Mouse (Mus musculus) embryo, embryonic 11.5 days (tissue): ENCODE results near the gene Agl.
"Not testable (repeated sequence)": the region's sequence is repeated elsewhere in the genome, so short reads cannot be mapped to it uniquely, and the experiment has no call there.

Source experiments
- DNase-seq: peaks from one replicate; pipeline ENCODE4 v3.0.0-alpha.2; 2012; ENCODE audit warnings: low read depth, low spot score

The Agl gene

DNA sequence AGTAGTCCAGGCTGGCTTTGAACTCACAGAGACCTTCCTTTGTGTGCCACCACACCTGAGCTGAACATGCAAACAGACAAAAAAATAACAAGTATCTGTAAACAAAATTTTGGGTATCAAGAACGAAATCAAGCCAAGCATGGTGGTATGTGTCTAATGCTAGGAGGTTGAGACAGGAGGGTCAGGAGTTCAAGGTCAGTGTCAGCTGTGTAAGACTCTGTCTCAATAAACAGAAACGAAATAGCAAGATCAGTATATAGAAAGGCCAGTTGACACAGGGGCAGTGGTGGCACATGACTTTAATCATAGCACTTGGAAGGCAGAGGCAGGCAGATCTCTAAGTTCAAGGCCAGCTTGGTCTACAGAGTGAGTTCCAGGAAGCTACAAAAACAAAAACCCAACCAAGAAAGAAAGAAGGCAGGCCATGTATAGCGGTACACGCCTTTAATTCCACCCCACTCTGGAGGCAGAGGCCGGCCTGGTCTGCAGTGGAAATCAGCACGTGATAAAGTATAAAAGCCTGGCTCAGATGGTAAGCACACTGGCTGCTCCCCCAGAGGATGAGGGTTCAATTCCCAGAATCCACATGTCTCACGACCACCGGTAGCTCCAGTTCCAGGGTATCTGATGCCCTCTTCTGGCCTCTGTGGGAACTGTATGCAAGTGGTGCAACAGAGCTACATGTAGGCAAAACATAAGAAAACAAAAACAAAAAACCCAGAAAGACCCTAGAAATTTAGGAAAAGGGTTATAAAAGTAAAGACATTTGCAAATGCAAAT lies 59.4 kb downstream of the Agl start:
- DNase-seq, result peak; percentile 30

DNA sequence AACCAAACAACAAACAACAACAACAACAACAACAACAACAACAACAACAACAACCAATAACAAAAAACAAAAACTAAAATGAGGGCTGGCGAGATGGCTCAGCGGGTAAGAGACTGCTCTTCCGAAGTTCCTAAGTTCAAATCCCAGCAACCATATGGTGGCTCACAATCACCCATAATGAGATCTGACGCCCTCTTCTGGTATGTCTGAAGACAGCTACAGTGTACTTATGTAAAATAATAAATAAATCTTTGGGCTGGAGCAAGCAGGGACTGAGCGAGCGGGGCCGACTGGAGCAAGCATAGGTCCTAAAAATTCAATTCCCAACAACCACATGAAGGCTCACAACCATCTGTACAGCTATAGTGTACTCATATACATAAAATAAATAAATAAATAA lies 60.3 kb downstream of the Agl start:
- not testable (repeated sequence) for DNase-seq

- DNase-seq, result no peak
Observed at GRCm38 (mm10) chr3:116740963-116741362, 67.0 kb downstream of the Agl start.

DNA sequence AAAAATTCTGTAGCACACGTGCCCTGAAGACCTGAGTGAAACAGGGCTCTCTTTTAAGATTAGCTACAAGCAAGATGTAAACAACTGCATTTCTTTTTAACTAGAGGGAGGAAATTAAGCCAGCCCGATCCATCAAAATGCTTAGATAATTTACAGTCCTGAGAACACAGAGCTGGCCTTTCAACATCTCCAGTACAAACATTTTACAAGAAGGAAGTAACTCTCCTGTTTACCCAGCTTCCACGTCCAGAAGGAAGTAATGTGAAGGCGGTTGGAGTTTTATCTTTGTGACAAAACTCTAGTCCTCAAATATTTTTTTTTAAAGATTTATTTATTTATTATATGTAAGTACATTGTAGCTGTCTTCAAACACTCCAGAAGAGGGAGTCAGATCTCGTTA lies 67.9 kb downstream of the Agl start:
- no peak for DNase-seq

GRCm38 (mm10) chr3:116737326-116737731 lies 70.6 kb downstream of the Agl start:
- no peak for DNase-seq

DNA sequence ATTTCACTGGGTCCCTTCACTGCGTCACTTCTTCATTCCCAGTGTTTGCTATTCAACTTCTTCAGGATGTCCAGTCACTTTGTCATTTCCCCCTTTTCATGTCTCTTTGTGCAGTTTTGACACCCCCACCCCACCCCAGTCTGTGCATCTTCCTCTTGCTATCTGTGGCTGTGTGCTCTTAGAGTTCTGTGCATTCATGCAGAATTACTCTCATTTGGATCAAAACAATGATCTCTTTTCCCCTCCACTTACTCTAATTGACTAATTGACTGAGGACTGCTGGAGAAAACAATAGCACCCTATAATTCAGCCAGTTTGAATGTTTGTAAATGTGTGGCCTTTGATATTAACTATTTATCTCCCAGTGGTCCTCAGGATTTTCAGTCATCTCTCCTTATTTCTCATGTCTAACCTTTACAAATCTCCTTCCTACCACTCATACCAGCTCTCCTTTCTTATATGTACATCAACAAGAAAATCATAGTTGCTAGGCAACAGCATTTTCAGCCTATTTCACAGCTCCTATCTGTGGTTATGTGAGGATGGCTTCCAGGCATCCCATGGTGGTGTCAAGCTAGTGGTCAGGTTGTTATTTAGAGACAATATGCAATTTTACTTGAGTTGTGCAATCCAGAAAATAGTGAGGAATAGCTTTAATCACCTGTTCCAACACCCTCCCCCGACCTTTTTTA lies 78.3 kb downstream of the Agl start:
- DNase-seq, result no peak

GRCm38 (mm10) chr3:116726807-116727206 lies 81.2 kb downstream of the Agl start:
- no peak for DNase-seq

DNA sequence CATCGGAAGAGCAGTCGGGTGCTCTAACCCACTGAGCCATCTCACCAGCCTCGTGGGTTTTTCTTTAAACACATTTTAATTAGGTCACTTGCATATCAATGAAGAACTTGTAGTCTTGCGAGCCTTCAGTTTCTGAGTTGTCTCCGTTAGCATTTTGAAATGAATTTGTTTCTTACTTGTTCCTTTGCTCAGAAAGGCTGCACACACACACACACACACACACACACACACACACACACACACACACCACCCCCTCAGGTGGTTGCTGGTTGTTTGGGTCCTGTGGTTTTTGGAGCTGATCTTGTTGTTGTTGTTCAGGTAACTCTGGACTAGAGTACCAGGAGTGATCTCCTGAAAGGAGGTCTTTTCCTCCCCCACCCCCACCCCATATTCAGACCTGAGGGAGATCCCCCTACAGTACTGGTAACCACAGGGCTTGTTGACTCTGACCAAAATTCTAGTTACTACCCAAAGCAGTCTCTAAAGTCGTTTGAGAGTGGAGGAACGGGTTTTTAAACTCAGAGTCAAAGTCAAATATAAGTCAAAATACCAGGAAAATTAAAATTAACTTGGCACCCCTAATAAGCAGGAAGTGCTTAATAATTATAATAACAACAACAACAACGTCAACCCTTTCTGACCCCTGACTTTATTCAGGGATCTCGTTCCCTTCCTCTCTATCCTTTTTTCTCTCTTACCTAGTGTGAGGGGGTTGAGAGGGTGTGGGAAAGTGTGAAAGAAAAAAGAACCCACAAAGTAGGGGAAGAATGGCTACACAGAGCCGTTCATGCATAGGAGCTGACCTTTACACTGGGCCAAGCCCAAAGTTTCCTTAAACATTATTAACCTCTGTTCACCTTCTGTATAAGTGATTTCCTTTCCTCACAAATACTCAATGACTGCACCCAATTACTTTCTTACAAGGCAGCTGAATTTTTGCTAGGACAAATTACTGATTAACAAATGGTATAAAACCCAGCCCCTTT lies 84.2 kb downstream of the Agl start:
- no peak for DNase-seq

DNA sequence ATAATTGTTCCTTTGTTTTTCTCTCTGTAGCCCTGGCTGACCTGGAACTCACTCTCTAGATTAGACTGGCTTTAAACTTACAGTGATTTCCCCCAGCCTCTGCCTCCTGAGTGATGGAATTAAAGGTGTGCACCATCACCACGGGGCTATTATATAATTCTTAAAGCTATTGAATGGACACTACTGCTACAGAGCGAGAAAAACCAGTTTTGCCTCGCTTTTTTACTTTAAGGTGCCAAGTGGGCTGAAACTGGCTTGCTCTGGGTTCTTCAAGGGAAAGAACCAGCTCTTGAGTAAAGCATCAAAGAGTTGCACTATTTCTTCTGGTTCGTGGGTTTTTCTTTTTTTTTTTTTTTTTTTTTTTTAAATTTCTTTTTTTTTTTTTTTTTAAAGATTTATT lies 85.0 kb downstream of the Agl start:
- no peak for DNase-seq

GRCm38 (mm10) chr3:116718951-116719350 lies 89.0 kb downstream of the Agl start:
- DNase-seq, result no peak

GRCm38 (mm10) chr3:116713031-116713430 lies 94.9 kb downstream of the Agl start:
- no peak for DNase-seq

- peak; percentile 8 for DNase-seq
Observed at GRCm38 (mm10) chr3:116712436-116712881, 95.5 kb downstream of the Agl start, which contains the start of gene Slc35a3. TSS of gene Slc35a3 (minus strand) at chr3:116712831.

DNA sequence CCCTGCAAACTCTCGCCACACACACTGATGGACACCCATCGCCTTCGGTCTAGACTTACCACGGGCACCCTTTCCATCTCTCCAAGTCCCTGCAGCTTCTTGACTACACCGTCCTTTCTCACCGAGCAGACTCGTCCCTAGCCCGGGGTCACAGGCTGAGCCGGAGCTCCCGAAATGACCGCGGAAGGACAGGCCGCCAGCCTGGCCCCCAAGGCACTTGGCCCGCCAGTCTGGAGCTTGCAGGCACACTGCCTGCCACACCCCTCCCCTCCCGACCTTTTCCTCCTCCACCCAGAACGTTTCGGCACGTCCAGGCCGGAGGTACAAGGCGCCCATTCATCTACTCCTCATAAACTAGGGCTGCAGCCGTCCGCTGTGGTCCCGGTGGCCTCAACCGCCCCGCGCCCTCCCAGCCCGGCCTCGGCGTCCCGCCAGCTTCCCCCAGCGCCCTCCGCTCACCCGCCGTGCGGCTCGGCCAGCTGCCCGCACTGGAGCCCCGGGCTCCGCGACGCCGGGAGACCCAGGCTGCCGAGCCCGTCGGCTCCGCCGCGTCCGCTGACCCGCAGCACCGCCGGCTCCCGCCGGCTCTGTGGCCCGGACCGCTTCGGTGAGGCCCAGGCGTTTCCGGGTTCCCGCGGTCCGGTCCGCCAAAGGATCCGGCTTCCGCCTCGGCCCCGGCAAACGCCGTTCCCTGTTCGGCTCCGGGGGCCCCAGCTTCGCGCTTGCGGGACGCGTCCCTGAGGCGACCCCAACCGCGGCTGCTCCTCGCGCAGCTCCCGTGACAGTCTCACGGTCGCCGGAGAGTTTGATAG lies 96.1 kb downstream of the Agl start:
- DNase-seq, result peak; percentile 40

GRCm38 (mm10) chr3:116710941-116711340 lies 97.0 kb downstream of the Agl start:
- DNase-seq, result no peak

DNA sequence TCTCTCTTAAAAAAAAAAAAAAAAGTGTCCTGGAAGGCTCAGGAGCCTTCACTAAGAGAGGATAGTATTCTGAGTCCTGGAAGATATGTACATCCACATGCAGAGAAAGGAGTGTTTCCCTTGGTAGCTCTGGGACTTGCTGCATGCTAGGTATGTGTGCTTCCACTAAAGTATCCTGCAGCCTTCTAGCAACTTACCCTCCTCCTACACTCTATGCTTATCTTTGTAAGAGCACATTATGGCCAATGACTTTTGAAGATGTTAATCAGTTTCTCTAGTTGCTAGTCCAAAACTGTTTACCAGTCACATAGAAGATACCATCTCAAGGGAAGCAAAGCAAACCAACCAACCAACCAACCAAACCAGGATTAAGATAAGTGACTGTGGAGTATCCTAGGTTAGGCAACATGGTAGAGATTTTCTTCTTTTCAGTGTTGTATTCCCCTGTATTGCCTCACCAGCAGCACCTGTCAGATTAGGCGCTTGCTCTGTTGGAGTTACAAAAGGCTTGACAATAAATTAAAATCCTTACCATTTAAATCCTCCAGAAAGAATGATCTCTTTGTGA lies 102.2 kb downstream of the Agl start:
- no peak for DNase-seq

DNA sequence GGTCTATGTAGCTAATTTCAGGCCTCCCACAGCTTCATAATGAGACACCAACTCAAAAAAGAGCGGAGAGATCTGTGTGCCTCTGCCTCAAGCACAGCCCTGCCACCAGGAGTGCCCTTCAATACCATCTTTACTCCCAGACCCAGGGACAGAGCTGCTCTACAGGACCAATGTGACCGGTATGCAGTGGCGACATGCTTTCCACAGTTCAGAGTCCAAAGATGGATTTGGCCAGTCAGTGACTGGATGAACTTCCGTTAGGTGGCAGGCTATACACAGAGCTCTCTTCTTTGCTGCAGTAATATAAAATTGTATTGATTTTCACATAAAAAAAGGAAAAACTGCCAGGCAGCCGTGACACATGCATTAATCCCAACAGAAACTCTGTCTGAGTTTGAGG lies 104.1 kb downstream of the Agl start:
- DNase-seq, result no peak

DNA sequence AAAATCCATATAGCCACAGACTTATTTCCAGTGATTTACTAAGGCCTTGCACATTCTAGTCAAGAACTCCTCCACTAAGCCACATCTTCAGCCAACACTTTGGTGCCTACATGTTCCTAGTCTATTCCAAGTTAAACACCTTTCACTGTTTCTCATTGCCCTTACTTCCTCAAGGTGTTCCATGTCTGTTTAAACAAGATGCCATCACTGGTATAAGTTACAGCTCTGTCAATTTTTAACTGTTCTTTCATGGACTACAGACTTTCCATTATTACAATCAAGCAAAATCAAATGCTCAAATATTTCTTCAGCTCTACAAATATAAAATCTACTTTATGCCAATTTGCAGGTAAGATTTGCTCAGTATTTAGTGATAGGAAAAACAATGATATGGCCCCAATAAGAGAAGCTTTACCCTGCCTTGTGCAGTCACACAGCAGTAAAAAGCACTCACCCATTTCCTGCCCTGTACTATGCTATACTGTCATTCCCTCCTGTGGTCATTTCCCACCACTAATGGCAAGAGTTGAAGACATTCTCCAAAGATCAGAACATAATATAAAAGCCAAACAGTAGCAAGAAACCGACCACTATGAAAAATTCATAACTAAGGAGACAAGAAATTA lies 105.2 kb downstream of the Agl start:
- DNase-seq, result no peak

DNA sequence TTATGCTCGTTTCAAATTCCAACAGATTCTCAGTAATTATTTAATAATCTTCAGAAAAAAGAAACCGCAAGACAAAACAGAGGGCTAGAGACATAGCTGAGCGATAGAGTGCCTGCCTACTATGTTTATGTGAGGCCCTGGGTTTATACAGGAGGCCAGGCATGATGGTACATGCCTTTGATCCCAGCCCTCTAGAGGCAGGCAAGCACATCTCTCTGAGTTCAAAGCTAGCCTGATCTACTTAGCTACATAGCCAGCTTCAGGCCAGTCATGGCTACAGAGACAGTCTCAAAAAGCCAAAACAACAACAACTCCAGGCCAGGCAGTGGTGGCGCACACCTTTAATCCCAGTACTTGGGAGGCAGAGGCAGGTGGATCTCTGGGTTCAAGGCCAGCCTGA lies 106.4 kb downstream of the Agl start:
- DNase-seq, result no peak

GRCm38 (mm10) chr3:116698786-116699185 lies 109.2 kb downstream of the Agl start:
- no peak for DNase-seq

GRCm38 (mm10) chr3:116695666-116695985 lies 112.3 kb downstream of the Agl start:
- no peak for DNase-seq
